Mouse (Mus musculus) CH12.LX (cell line): ENCODE results near the gene Styxl1. TPM values are rescaled to one million over a fixed set of nuclear protein-coding genes. Genes with fewer than 3 reads are reported as not detected.
A peak's percentile ranks its signal among the peaks of the same experiment; 100 is the strongest.

ENCODE experiments used
- DNase-seq: peaks from one replicate; pipeline ENCODE4 v3.0.0-alpha.2; 2013; ENCODE audit errors: extremely low read depth
- H3K27ac ChIP-seq: 2 replicates; pipeline ENCODE4 v1.5.1; 2012; ENCODE audit warnings: low read depth, mild to moderate bottlenecking, control low read depth, moderate library complexity; ENCODE audit not compliant: insufficient read depth
- H3K27me3 ChIP-seq: replicated peaks from 2 replicates; pipeline ENCODE3; 2012; ENCODE audit warnings: inconsistent platforms
- H3K36me3 ChIP-seq, 2 experiments: replicated peaks in 1 of 2; 2 replicates each; pipeline versions ENCODE3 to v1.6.1; 2012; ENCODE audit warnings: inconsistent platforms in 1 of 2, low read length in 1 of 2, mild to moderate bottlenecking in 1 of 2, mixed read lengths in 1 of 2, moderate library complexity in 1 of 2; ENCODE audit not compliant: control insufficient read depth in 1 of 2, insufficient read depth in 1 of 2
- H3K4me1 ChIP-seq, 2 experiments: 2 replicates each; pipeline ENCODE4 v1.6.1; 2012; ENCODE audit warnings: inconsistent platforms in 1 of 2, moderate library complexity in 1 of 2; ENCODE audit not compliant: insufficient read depth in 2 of 2, control insufficient read depth in 1 of 2
- H3K4me2 ChIP-seq: 2 replicates; pipeline ENCODE4 v1.6.1; 2012; ENCODE audit warnings: low read depth, mild to moderate bottlenecking, control low read depth; ENCODE audit not compliant: poor library complexity, insufficient read depth, severe bottlenecking
- H3K4me3 ChIP-seq, 3 experiments: fragments of 150-350 bp in 1 of 3; sonication (generic) in 1 of 3; replicated peaks in 1 of 3; 2 replicates each; pipeline versions ENCODE3 to v1.5.1; 2011 to 2012; ENCODE audit warnings: low read depth in 2 of 3, low read length in 2 of 3, mild to moderate bottlenecking in 2 of 3, moderate library complexity in 2 of 3, control low read depth in 1 of 3, improper control_type of control experiment in 1 of 3, inconsistent platforms in 1 of 3, mixed read lengths in 1 of 3; ENCODE audit not compliant: poor library complexity in 1 of 3
- H3K79me2 ChIP-seq: replicated peaks from 2 replicates; pipeline ENCODE4 v1.6.1; 2012; ENCODE audit warnings: mild to moderate bottlenecking, moderate library complexity; ENCODE audit not compliant: control insufficient read depth, poor library complexity, insufficient read depth, severe bottlenecking; ENCODE audit errors: extremely low read depth
- H3K9ac ChIP-seq: 2 replicates; pipeline ENCODE4 v1.6.1; 2012; ENCODE audit warnings: low read depth, mild to moderate bottlenecking, control low read depth, moderate library complexity; ENCODE audit not compliant: insufficient read depth
- H3K9me3 ChIP-seq: replicated peaks from 2 replicates; pipeline ENCODE3; 2012; ENCODE audit warnings: low read length, inconsistent platforms, mixed read lengths
- BHLHE40 ChIP-seq: IDR thresholded peaks from 2 replicates; pipeline ENCODE4 v1.6.1; 2011; ENCODE audit warnings: mild to moderate bottlenecking, low read depth, low read length, improper control_type of control experiment
- CHD1 ChIP-seq: IDR thresholded peaks from 2 replicates; pipeline ENCODE4 v1.6.1; 2012; ENCODE audit warnings: low read depth, low read length, improper control_type of control experiment, inconsistent platforms
- CHD2 ChIP-seq: IDR thresholded peaks from 2 replicates; pipeline ENCODE4 v1.6.1; 2011; ENCODE audit warnings: low read length, improper control_type of control experiment
- CTCF ChIP-seq, 2 experiments: IDR thresholded peaks in 1 of 2; conservative IDR thresholded peaks in 1 of 2; 2 replicates each; pipeline ENCODE4 v1.5.1; 2011 to 2012; ENCODE audit warnings: low read depth in 2 of 2, low read length in 2 of 2, improper control_type of control experiment in 1 of 2, inconsistent platforms in 1 of 2, mild to moderate bottlenecking in 1 of 2, moderate library complexity in 1 of 2
- E2F4 ChIP-seq: IDR thresholded peaks from 2 replicates; pipeline ENCODE4 v1.6.1; 2011; ENCODE audit warnings: low read depth, low read length, improper control_type of control experiment; ENCODE audit not compliant: insufficient replicate concordance
- ETS1 ChIP-seq: conservative IDR thresholded peaks from 2 replicates; pipeline ENCODE4 v1.6.1; 2012; ENCODE audit warnings: low read depth, mild to moderate bottlenecking, inconsistent platforms, low read length, improper control_type of control experiment, moderate library complexity
- HCFC1 ChIP-seq: IDR thresholded peaks from 2 replicates; pipeline ENCODE4 v1.6.1; 2012; ENCODE audit warnings: low read depth, mild to moderate bottlenecking, inconsistent platforms, low read length, improper control_type of control experiment
- JUND ChIP-seq: conservative IDR thresholded peaks from 2 replicates; pipeline ENCODE4 v1.6.1; 2011; ENCODE audit warnings: low read depth, low read length, improper control_type of control experiment
- KAT2A ChIP-seq: IDR thresholded peaks from 2 replicates; pipeline ENCODE4 v1.6.1; 2012; ENCODE audit warnings: low read length, improper control_type of control experiment, inconsistent platforms; ENCODE audit not compliant: insufficient replicate concordance
- MAZ ChIP-seq: IDR thresholded peaks from 2 replicates; pipeline ENCODE4 v1.6.1; 2012; ENCODE audit warnings: low read depth, mild to moderate bottlenecking, inconsistent platforms, low read length, improper control_type of control experiment, moderate library complexity
- MEF2A ChIP-seq: IDR thresholded peaks from 2 replicates; pipeline ENCODE4 v1.6.1; 2014; ENCODE audit warnings: low read depth, mild to moderate bottlenecking, inconsistent platforms, low read length, improper control_type of control experiment, borderline replicate concordance
- MYC ChIP-seq: IDR thresholded peaks from 2 replicates; pipeline ENCODE4 v1.6.1; 2011; ENCODE audit warnings: low read depth, mild to moderate bottlenecking, improper control_type of control experiment, low read length
- NELFE ChIP-seq: IDR thresholded peaks from 2 replicates; pipeline ENCODE4 v1.6.1; 2011; ENCODE audit warnings: low read depth, low read length, improper control_type of control experiment
- POLR2AphosphoS2 ChIP-seq: IDR thresholded peaks from 2 replicates; pipeline ENCODE4 v1.6.1; 2011; ENCODE audit warnings: low read depth, low read length, improper control_type of control experiment
- RAD21 ChIP-seq: IDR thresholded peaks from 2 replicates; pipeline ENCODE4 v1.6.1; 2011; ENCODE audit warnings: low read depth, mild to moderate bottlenecking, low read length, improper control_type of control experiment, moderate library complexity
- RCOR1 ChIP-seq: conservative IDR thresholded peaks from 2 replicates; pipeline ENCODE4 v1.6.1; 2012; ENCODE audit warnings: low read depth, mild to moderate bottlenecking, inconsistent platforms, low read length, improper control_type of control experiment
- SIN3A ChIP-seq: IDR thresholded peaks from 2 replicates; pipeline ENCODE4 v1.6.1; 2012; ENCODE audit warnings: low read length, improper control_type of control experiment, inconsistent platforms
- UBTF ChIP-seq: IDR thresholded peaks from 2 replicates; pipeline ENCODE4 v1.6.1; 2012; ENCODE audit warnings: low read depth, mild to moderate bottlenecking, inconsistent platforms, low read length, improper control_type of control experiment, moderate library complexity
- USF1 ChIP-seq: IDR thresholded peaks from 2 replicates; pipeline ENCODE4 v1.6.1; 2014; ENCODE audit warnings: low read depth, mild to moderate bottlenecking, inconsistent platforms, low read length, improper control_type of control experiment
- USF2 ChIP-seq: conservative IDR thresholded peaks from 2 replicates; pipeline ENCODE4 v1.6.1; 2011; ENCODE audit warnings: low read depth, low read length, improper control_type of control experiment
- ZKSCAN1 ChIP-seq: IDR thresholded peaks from 2 replicates; pipeline ENCODE4 v1.6.1; 2012; ENCODE audit warnings: low read depth, inconsistent platforms, low read length, improper control_type of control experiment, borderline replicate concordance
- ZNF384 ChIP-seq: IDR thresholded peaks from 2 replicates; pipeline ENCODE4 v1.6.1; 2012; ENCODE audit warnings: low read depth, low read length, improper control_type of control experiment, inconsistent platforms
- dilution Hi-C: fragments of 300-500 bp; cut with MboI; formaldehyde crosslinking; loops from 2 replicates; pipeline ENCODE4 v1.14.3; 2020; ENCODE audit warnings: low sequenced_read_pairs; ENCODE audit not compliant: extremely low pct_unique_long_range_greater_than_20kb, extremely low pct_ligation_motif_present
- in situ Hi-C: fragments of 300-500 bp; cut with MboI; formaldehyde crosslinking; loops from 3 replicates; pipeline ENCODE4 v1.14.3; 2019; ENCODE audit warnings: low sequenced_read_pairs, low pct_ligation_motif_present, low pct_unique_long_range_greater_than_20kb, mixed read lengths
- polyA plus RNA-seq: library from polyadenylated mRNA; unstranded; fragments of >175 nt; gene quantifications from 2 replicates; pipeline ENCODE4 v1.2.1, GENCODE M21; 2012; ENCODE audit warnings: low read depth; ENCODE audit not compliant: insufficient read length
- total RNA-seq, 2 experiments: library from RNA; depleted of rRNA; stranded (reverse); fragments of 300-350 nt in 1 of 2; fragments of >200 nt in 1 of 2; gene quantifications; 2 replicates each; pipeline ENCODE4 v1.2.3; 2012 to 2014

Gene Styxl1
- total and polyA plus RNA-seq, 3 experiments = not detected

DNA sequence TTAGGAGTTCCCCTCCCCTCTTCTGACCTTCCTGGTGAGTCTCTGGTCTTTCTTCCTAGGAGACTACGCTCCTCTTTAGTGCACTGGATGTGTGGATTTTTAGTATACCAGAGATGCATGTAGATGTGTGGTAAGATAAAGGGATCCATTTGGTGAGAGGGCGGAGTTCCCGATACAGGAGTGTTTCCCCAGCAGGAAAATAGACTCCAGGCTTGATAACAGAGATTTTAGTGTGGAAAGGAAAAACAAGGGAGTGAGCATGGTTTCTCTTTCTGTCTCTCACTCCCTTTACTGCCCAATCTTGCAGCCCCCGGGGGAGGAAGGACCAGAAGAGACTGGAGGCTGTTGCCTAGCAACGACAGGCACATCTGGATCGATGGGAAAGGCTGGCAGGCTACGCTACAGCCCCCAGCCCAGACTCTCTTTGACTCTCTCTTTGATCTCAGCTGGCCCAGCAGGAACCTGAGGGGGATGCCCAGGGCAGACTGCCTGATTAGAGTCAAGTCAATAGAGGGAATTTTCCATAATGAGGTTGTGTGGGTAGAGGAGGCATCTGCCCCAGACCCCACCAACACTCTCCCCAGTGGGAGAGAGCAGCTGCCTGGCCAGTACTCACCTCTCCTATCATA is 44.2 kb upstream of the Styxl1 start:
- no peaks in the 10 kb centered on the region for H3K4me1 ChIP-seq
- no peak for DNase-seq
- in situ Hi-C loops (no loop called here), dilution Hi-C loops (no loop called here)
- TF ChIP-seq RAD21 = no peak
- TF ChIP-seq ETS1 = no peak
- TF ChIP-seq ZKSCAN1 = no peak
- no peak for TF ChIP-seq POLR2AphosphoS2
- TF ChIP-seq HCFC1 = no peak
- TF ChIP-seq RCOR1 = no peak
- TF ChIP-seq CHD1 = no peak
- TF ChIP-seq CHD2 = no peak
- TF ChIP-seq JUND = no peak
- no peak for TF ChIP-seq E2F4
- TF ChIP-seq MEF2A = no peak
- TF ChIP-seq USF1 = no peak
- no peak for TF ChIP-seq MAZ
- TF ChIP-seq UBTF = no peak
- no peak for TF ChIP-seq NELFE
- H3K4me2 ChIP-seq = no peak overlapping the region
- H3K27me3 ChIP-seq = peaks cover 90% of the 10 kb centered on the region
- H3K36me3 ChIP-seq = no peaks in the 10 kb centered on the region
- H3K79me2 ChIP-seq = no peaks in the 10 kb centered on the region
- no peak overlapping the region for H3K27ac ChIP-seq
- no peaks in the 10 kb centered on the region for H3K9me3 ChIP-seq
- H3K4me3 ChIP-seq = no peak overlapping the region
- no peak overlapping the region for H3K9ac ChIP-seq

DNA sequence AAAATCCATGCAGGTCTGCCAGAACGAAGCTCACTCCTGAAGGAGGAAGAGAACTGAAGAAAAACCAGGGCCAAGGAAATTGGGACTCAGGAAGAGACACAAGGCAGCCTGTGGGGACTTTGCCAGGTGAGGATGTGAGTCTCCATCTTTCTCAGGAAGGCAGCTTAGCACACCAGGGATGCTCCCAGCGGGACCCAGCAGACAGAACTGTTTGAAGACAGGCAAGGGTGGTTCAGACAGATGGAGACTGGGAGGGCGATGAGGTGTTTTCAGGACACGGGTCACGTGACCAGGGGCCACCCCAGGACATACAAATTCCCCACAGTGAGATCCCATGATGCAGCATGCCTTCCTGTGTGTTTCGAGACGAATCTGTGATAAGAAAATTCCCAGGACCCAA is 40.3 kb upstream of the Styxl1 start:
- Histone ChIP-seq H3K9ac (no peak overlapping the region), H3K4me3 (no peak overlapping the region), H3K4me1 (no peaks in the 10 kb centered on the region), H3K79me2 (no peaks in the 10 kb centered on the region), H3K27ac (no peak overlapping the region), H3K36me3 (no peaks in the 10 kb centered on the region), H3K4me2 (no peak overlapping the region), H3K9me3 (no peaks in the 10 kb centered on the region), H3K27me3 (peaks cover 81% of the 10 kb centered on the region)
- no peak for DNase-seq
- no peak for TF ChIP-seq KAT2A
- no peak for TF ChIP-seq CTCF (conservative IDR thresholded peaks at IDR 0.05 in 1 of 2, IDR thresholded peaks at IDR 0.05 in 1 of 2; ENCODE audit: low read depth in 2 of 2, low read length in 2 of 2)
- no peak for TF ChIP-seq ZKSCAN1
- peak; percentile 39 for TF ChIP-seq USF1
- TF ChIP-seq SIN3A = no peak
- no peak for TF ChIP-seq ZNF384
- peak; percentile 36 for TF ChIP-seq USF2
- TF ChIP-seq JUND = no peak
- TF ChIP-seq MYC = no peak
- peak; percentile 15; the same call in 1 of the 2 replicates for TF ChIP-seq BHLHE40
- in situ Hi-C loops (no loop called here), dilution Hi-C loops (no loop called here)
